Mouse (Mus musculus) fat pad, adult 2 months (tissue): Measurements from ENCODE around the gene Gm26965.
"Not testable (repeated sequence)": the region's sequence is repeated elsewhere in the genome, so short reads cannot be mapped to it uniquely, and the experiment has no call there.

Experiments
- DNase-seq: peaks from one replicate; pipeline ENCODE4 v3.0.0-alpha.2; 2011; ENCODE audit warnings: low read depth, low spot score; ENCODE audit errors: extremely low read depth

Gene Gm26965

DNA sequence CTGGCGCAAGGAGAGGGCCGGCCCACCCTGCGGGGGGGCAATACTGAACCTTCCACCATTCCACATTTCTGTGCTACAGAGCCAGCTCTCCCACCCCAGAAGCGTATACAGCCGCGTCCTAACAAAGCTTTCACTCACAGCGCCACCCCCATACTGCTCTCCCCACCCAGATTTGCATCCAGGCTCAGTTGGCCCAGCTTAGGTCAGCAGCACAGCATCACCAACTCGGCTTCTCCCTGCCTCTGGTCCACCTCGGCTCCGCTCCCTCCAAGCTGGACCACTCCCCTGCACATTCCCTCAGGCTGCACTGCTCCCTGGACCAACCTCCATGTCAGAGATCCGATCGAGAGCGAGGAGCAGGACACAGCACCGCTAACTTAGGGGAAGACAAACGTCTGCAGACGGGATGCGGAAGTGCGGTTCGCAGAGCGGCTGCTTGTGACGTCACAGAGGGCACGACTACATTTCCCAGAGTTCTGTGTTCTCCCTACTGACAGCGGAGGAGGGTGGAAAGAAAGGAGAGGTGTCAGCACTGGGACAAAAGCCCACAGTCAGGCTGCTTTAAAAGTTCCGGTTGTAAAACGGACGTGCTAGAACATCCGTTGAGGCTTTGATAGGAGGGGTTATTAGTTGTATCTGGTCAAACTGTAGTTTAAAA, at the start of gene Gm26965, which contains the start of gene Zfp87:
Gm26965 (minus strand) TSS at position 399 of the 658 bp plus-strand sequence.
Zfp87 (minus strand) TSS at position 425 of the 658 bp plus-strand sequence.
- DNase-seq = peak; percentile 56

DNA sequence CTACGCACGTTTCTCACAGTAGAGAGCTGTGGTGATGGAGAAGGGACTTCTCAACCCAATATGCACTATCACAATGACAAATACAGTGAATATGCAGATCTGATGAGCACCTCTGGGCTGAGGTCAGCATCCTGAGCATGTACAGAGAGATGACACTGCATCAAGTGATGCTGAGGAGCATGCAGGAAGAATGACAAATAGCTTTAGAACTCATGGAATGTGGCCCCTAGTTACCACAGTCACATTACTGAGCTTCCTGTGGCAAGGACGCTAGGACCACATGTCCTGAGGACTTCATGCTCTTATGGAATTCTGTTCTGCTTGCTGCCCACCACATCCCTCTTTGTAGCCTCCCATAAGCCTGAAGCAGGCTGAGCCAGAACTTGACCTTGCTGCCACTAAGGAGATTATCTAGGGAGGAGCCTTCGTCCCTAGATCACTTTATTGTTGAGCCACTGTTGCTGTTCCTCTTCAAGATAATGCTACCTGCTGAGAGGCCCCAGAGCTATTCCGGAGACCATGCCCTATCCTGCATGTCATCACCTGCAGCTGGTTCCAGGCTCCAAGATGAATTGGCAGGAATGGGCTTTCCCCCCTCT, 46.7 kb upstream of the Gm26965 start:
- DNase-seq = no peak

DNA sequence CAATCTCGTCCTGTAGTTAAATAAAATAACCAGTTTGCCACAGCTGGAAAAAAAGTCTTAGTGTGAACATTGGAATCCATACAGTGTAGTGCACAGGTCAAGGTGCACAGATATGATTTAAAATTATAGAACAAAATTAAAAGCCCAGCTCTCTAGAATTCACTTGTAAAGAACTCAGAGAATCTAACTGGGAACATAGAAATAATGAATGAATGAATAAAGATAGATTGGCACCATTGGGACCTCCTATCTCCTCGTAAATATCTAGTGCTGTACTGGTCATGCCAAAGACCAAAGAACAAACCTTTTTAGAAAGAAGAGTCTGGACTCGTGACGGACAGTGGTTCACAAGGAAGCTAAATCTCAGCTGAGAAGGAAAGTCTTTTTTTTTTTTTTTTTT, 27.8 kb upstream of the Gm26965 start, which contains the start of gene Zfp748:
Zfp748 (minus strand) TSS at position 101 of the 400 bp plus-strand sequence.
- no peak for DNase-seq

DNA sequence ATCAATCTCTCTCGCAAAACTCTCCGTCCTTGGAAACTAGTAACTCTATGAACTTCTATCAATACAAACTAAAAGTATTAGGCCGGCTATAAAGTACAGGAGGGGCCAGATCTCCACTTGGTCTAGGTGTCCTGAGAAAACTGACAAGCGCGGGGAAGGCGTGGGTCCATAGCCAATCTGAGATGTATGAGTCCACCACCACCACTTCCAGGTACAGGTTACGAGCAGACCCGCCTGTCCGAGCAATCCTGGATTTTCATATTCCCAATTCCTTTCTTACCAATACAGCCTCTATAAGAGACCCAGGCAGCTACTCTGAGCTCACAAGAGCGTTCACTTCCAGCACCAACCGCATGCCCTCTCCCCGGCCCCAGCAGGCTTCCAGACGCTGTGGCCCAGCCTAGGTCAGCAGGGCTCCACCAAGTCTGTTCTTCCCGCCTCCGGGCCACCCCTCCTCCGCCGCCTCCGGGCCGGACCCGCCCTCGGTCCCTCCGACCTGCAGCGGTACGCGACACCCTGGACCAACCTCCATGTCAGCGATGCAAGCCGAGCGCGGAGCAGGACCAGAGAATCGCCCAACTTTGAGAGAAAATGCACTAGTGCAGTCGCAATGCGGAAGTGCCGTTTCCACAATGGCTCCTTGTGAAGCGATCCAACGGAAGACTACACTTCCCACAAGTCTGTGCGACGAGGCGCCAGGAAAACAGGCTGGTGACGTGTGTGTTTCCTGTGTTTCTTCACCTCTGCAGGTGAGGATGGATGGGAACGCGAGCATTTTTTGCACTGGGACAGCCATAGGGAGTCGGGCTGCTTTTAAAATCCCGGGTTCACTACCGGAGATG, 26.8 kb upstream of the Gm26965 start:
- DNase-seq = peak; percentile 49

DNA sequence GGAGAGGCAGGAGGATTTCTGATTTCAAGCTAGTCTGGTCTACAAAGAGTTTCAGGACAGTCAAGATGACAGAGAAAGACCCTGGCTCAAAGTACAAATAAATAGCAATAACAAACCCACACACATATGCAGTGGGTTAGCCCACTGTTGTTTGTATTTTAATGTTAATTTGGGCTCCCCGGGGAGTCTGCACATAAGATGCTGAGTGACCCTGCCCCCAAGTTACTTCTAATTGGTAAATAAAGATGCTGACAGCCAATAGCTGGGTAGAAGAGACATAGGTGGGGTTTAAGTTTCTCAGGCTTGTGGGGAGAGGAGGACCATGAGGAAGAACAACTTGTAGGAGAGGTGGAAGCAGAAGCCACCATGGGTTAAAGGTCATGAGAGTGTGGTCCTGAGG, 20.0 kb upstream of the Gm26965 start:
- no peak for DNase-seq

DNA sequence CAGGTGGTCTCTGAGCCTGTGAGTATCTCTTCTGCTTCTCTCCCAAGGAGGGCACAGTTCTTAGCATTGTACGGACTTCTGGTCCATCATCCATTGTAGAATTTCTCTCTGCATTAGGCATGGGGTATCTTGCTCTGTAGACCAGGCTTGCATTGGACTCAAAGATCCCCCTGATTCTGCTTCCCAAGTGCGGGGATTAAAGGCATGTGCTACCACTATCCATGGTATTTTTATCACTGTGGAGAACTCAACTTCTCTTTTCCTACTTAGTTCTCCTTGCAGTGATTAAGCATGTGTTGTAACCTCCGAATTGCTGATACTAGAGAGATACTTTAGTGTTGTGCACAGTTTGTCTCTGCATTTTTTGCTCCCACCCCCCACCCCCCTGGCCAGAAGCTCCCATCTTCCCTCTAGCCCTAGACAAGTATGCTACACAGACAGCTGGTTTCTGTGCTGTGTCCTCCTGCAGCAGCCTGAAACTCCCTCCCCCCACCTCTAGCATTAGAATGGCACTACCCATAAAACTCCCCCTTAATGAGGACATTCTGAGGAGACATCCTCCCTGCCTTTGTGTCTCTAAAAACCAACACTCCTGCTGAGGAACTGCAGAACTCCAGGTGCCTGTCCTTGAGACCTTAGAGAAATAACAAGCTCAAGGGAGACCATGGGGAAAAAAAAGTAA, 1.2 kb upstream of the Gm26965 start:
- DNase-seq = no peak

DNA sequence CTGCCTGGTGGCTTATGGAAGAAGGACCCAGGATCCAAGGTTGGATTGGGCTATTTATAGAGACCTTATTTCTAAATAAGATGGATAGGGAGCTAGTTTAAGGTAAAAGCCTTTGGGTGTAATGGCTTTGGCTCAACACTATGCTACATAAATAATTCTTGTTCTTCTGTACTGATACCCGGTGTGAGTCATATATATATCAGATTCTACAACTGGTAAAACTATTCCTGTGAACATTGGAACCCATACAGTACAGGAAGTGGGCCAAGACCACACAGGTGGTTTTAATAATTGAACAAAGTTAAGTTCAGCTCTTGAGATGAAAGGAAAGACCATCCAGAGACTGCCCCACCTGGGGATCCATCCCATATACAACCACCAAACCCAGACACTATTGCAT, 25.0 kb downstream of the Gm26965 start:
- DNase-seq = no peak

DNA sequence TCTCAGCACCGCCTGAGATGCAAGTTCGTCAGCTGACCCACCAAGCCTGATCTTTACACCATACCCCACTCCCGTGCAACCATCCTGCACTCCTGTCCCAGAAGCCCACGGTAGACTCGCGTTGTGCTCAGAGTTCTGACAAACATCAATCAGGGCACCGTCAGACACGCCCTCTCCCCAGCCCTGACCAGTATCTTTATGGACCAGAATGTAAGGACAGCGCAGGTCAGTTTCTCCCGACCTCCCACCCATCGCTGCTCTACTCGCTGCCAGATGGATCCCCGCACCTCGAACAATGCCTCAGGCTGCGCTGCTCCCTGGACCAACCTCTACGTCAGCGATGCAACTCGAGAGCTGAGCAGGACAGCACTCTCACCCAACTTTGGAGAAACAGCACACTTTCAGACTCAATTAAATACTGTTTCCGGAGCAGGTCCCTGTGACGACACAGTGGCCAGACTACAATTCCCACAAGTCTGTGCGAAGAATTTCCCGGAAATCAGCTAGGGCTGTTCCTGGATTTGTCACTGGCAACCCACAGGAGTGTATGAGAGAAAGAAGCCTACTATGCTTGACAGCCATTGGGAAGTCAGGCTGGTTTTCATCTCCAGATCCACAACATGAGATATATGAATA, 25.7 kb downstream of the Gm26965 start, which contains the start of gene Zfp58:
Zfp58 (minus strand) TSS at position 472 of the 636 bp plus-strand sequence.
- peak; percentile 50 for DNase-seq

DNA sequence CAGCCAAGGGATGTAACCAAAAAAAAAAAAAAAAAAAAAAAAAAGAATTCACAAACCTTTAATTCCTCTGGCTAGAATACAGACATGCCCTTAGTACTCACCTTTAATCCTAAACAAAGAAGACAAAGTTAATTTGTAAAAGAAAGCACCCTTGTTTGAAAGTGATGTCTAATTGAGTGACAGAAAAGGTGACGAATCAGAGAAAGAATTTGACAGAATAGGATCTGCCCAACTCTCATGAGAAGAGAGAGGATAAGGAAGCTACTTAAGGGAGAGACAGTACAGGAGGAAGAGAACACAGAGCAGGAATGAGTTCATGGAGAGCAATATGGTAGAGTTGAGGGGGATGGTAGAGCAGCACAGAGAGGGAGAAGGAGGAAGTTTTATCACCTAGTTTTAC, 30.3 kb downstream of the Gm26965 start:
- DNase-seq = no peak

DNA sequence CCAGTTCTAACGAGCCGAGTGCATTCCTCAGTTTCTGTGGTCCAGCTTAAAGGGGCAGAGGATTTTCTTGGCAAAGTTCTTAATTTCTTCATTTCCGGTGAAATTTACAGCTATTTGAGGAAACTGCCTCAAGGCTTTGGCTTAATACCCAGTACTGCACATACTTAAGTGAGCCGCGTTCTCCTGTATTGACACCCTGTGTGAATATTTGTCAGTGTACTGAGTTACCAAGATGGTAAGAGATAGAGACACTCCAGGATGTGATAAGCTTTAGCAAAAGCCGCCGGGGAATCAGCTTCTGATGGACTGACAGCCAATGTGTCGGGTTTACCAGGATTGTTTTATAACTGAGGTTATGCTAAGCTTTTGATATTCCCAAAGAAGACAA, 41.5 kb downstream of the Gm26965 start:
- DNase-seq = peak; percentile 26

DNA sequence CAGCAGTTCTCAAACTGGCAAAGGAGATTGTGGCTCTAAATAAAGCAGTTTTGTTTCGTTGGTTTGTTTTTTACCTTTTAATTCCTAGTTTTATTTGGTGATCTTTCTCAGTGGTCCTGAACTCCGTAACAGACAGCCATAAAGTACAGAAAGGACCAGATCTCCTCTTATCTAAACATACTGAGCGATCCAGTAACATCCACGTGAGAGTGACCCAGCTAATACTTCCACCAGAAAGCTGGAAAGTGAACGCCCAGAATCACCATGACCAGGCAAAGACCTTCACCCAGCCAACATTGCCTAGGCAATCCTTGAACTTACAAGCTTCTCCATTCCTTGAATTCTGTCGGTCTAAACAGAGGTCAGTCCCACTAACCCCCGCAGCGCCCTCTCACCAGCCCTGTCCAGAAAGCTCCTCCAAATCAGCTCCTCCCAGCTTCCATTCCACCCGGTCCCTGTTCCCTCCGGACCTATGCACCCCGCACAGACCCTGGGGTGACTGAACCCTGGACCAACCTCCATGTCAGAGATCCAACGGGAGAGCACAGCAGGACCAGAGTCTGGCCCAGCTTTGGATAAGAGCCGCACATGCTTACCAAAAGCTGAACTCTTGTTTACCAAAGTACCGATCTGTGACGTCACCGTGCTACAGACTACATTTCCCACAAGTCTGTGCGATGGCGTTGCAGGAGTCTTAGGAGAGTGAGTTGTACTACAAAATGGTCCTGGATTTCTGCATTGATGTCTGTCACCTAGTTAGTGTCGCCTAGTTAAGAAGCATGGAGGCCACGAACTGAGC, 42.1 kb downstream of the Gm26965 start, which contains the start of gene Zfp874b:
Zfp874b (minus strand) TSS at position 634 of the 799 bp plus-strand sequence.
- peak; percentile 40 for DNase-seq

DNA sequence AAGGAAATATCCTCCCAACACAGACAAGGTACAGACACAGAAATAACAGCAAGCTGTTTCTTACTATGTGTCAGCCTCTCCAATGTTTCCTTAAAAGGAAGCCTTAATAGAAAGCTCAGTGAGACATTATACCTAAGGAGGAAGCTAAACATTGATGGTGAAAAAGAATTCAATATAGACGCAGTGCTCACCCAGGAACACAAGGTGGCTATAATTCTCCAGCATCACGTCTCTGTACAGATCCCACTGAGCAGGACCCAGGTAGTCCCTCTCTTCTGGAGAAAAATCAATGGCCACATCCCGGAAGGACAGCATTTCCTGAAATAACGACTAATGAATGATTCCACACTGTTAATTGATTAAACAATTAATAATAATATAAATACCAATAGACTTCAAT, 44.4 kb downstream of the Gm26965 start:
- DNase-seq = no peak

DNA sequence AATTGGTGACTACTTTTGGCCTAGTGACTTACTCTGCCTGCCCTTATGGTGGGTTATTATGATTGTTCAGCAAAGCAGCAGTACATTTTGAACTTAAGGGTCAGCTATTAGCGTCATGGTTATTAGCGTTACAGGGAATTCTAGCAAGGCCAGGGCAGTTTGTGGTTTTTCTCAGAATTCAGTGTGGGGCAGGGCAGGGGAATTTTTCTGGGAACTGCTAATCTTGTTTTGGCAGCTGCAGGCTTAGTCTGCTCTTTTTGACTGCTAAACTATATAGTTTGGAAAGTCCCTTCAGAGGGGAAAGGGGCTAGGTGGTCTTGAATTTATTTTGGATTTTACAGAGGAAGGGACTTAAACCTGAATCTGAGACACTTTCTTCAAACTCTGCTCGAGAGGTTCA, 56.7 kb downstream of the Gm26965 start:
- no peak for DNase-seq

DNA sequence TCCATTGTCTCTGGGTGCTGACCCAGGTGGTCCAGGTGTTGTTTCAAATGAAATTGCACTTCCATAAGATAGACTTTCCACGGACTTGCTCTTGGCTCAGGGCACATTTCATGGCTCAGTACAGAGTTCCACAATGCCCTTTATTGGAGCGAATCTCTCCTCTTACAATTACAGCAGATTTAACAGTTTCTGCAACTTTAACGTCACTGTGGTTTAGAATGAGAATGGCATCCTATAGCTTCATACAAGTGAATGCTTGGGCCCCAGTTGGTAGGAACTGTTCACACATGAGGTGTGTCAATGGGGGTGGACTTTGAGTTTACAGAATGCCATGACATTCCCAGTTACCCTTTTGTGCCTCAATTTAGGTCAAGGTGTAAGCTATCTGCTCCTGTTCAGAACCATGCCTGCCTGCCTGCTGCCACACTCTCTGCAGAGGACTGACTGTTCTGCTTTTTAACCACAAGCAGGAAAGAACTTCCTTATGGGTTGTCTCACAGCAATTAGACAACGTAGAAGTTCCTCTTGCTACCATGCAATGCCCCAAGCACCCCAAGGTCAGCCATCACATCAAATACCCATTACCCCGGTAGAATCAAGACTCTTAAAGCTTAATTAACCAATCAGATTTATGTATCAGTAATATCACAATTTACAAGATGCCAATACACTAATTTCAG, 62.3 kb downstream of the Gm26965 start:
- DNase-seq = not testable (repeated sequence)

DNA sequence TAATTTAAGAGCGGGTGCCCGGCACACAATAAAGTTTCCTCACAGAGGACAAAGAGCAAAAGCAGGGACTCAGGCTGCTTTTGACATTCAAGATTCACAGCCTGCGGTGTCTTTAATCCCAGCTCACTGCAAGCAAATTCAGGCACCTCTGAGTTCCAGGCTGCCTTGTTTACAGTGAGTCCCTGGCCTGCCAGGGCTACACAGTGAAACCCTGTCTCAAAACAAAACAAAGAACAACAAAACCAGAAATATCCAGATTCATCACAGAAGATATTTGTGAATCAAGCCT, 74.0 kb downstream of the Gm26965 start:
- no peak for DNase-seq

DNA sequence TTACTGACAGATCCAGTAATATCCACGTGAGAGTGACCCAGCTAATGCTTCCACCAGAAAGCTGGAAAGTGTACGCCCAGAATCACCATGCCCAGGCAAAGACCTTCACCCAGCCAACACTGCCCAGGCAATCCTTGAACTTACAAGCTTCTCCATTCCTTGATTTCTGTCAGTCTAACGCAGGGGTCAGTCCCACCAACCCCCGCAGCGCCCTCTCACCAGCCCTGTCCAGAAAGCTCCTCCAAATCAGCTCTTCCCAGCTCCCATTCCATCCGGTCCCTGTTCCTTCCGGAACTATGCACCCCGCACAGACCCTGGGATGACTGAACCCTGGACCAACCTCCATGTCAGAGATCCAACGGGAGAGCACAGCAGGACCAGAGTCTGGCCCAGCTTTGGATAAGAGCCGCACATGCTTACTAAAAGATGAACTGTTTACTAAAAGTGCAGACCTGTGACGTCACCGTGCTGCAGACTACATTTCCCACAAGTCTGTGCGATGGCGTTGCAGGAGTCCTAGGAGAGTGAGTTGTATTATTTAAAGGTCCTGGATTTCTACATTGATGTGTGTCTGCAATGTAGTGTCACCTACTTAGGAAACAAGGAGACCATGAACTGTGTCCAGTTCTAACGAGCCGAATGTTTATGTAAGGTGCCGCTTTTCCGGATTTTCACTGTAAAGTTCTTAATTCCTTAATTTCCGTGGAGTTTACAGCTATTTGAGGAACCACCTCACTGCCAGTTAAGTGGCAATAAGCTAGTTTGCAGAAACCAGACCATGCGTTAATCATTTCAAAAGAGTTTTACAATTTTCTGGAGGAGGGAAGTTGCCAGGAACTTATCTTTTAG, 74.6 kb downstream of the Gm26965 start, which contains the start of gene Zfp874a:
Zfp874a (minus strand) TSS at position 453 of the 849 bp plus-strand sequence.
- peak; percentile 62 for DNase-seq
